Mouse (Mus musculus) heart, embryonic 12.5 days (tissue): ENCODE results near the gene Vmn2r2. TPM values are rescaled to one million over a fixed set of nuclear protein-coding genes. Genes with fewer than 3 reads are reported as not detected.

ENCODE experiments used
- ATAC-seq: fragments of 200-750 bp; cut with Nextera tagmentation; 2 replicates; pipeline ENCODE4 v1.8.0; 2017; ENCODE audit warnings: moderate TSS enrichment, moderate library complexity; ENCODE audit not compliant: insufficient number of reproducible peaks, low FRiP score
- H3K27ac ChIP-seq: fragments of 300-500 bp; sonication (generic); 2 replicates; pipeline ENCODE4 v1.5.1; 2016; ENCODE audit warnings: mild to moderate bottlenecking, moderate library complexity; ENCODE audit not compliant: poor library complexity, severe bottlenecking
- H3K27me3 ChIP-seq: fragments of 300-500 bp; sonication (generic); replicated peaks from 2 replicates; pipeline ENCODE4 v1.6.1; 2016; ENCODE audit warnings: mild to moderate bottlenecking, moderate library complexity
- H3K36me3 ChIP-seq: fragments of 300-500 bp; sonication (generic); 2 replicates; pipeline ENCODE4 v1.6.1; 2016; ENCODE audit warnings: mild to moderate bottlenecking, moderate library complexity
- H3K4me1 ChIP-seq: fragments of 300-500 bp; sonication (generic); replicated peaks from 2 replicates; pipeline ENCODE4 v1.6.1; 2016; ENCODE audit warnings: mild to moderate bottlenecking
- H3K4me2 ChIP-seq: fragments of 300-500 bp; sonication (generic); 2 replicates; pipeline ENCODE4 v1.6.1; 2016; ENCODE audit warnings: mild to moderate bottlenecking, moderate library complexity
- H3K4me3 ChIP-seq: fragments of 300-500 bp; sonication (generic); 2 replicates; pipeline ENCODE4 v1.5.1; 2016; ENCODE audit warnings: mild to moderate bottlenecking
- H3K9ac ChIP-seq: fragments of 300-500 bp; sonication (generic); 2 replicates; pipeline ENCODE4 v1.6.1; 2016; ENCODE audit warnings: mild to moderate bottlenecking, moderate library complexity
- H3K9me3 ChIP-seq: fragments of 300-500 bp; sonication (generic); replicated peaks from 2 replicates; pipeline ENCODE4 v1.6.1; 2016; ENCODE audit warnings: mild to moderate bottlenecking, moderate library complexity
- WGBS: fragments of 180-500 bp; shearing (Covaris S2); methylation state at CpG from one replicate; pipeline ENCODE4 v1.1.7; 2016; 5-methylcytosine and 5-hydroxymethylcytosine counted together
- polyA plus RNA-seq: library from polyadenylated mRNA; unstranded; fragments of >200 nt; fragmentation: Nextera tagmentation; extraction: Ambion mirVana; gene quantifications from 2 replicates; pipeline ENCODE4 v1.2.1, GENCODE M21; 2016

Vmn2r2 gene
- not detected in 2 replicates for polyA plus RNA-seq

GRCm38 (mm10) chr3:64141878-64142508 lies at the start of gene Vmn2r2:
TSS of gene Vmn2r2 (minus strand) at chr3:64141928.
- Histone ChIP-seq H3K9ac (no peak within 1 kb of the TSS), H3K36me3 (no peaks in the 10 kb centered on the region)
- no peak for ATAC-seq

DNA sequence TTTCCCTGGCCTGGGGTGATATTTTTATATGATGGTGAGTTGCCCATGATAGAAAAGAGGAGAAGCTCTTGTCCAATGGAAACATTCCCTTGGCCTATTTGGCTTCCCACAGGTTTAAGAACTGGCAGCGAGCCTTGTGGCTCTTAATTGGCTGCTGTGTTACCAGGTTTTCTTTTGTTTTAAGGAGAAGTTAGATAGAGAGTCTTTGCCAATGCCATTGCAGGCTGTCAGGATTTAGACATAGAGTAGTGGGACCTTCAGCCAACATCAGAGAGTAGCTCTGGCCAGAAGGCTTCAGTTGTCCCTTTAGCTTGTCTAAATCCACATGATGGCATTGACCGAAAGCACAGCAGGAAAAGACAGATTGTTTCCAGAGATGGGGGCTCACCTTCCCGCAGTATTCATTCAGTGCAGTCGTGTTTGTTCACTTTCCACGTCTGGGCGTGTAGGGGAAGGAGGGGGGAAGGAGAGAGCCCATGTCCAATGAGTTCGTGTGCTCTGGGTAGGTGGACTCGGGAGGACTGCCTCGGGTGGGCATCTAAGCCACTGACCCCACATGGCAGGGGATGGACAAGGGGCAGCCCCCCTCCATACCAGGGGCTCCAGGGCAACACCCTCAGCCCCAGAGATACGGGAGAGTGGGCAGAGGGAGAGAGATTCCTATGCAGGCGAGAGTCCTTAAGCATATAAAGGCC lies 28.2 kb downstream of the Vmn2r2 start:
- Histone ChIP-seq H3K27ac (no peak overlapping the region), H3K4me1 (no peaks in the 10 kb centered on the region), H3K9ac (no peak overlapping the region), H3K9me3 (no peaks in the 10 kb centered on the region), H3K36me3 (no peaks in the 10 kb centered on the region), H3K4me2 (no peak overlapping the region), H3K27me3 (no peaks in the 10 kb centered on the region), H3K4me3 (no peak overlapping the region)
- ATAC-seq, result no peak
- whole genome bisulfite sequencing, result 82% methylated on average over 11 of the region's 11 CpGs

More at GRCm38 (mm10) chr3:64141878-64142508, at the start of gene Vmn2r2:
- H3K27me3 ChIP-seq, result no peaks in the 10 kb centered on the region
- 77% methylated on average over 2 of the region's 2 CpGs for WGBS
- no peaks in the 10 kb centered on the region for H3K4me1 ChIP-seq
- H3K9me3 ChIP-seq, result no peaks in the 10 kb centered on the region
- no peak within 1 kb of the TSS for H3K27ac ChIP-seq
- no peak within 1 kb of the TSS for H3K4me2 ChIP-seq
- H3K4me3 ChIP-seq, result no peak within 1 kb of the TSS

DNA sequence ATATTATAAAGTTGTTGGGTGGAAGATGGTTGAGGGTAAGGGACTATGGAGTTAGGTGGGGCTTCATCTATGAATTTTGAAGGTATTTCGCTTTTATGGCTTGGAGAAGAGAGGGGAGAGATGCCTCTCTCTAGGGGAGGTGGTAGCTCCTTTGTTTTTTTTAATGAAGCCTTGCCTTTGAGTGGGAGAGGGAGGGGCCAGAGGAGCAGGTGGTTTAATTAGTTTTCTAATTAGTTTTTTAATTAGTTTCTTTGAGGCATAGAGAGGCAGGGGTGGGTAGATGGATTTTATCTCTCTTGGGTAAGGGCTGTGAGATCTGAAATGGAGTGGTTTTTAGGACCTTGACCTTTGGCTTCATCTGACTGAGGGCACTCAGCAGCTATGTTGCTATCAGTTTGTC lies 29.0 kb downstream of the Vmn2r2 start:
- 96% methylated on average over 1 of the region's 1 CpGs for WGBS
- H3K36me3 ChIP-seq, result no peaks in the 10 kb centered on the region
- H3K9ac ChIP-seq, result no peak overlapping the region
- no peak overlapping the region for H3K27ac ChIP-seq
- H3K9me3 ChIP-seq, result no peaks in the 10 kb centered on the region
- H3K4me1 ChIP-seq, result no peaks in the 10 kb centered on the region
- no peaks in the 10 kb centered on the region for H3K27me3 ChIP-seq
- ATAC-seq, result no peak
- no peak overlapping the region for H3K4me2 ChIP-seq
- H3K4me3 ChIP-seq, result no peak overlapping the region

DNA sequence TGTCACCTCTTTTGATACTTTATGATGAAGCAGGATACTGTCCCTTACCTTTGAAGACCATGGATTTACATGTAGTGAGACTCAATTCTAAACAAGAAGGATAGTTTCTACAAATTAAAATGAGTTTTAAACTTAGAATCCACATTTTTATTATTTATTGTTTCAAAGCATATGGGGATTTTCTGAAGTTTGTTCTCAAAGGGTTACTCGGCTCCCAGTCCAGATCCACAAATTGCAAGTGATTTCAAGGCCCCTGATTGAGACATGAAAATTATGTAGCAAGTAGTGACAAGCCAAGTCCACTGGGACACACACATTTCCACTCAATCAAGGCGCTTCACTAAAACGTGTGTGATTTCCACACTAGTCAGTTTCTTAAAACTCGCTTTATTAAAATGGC lies 60.5 kb downstream of the Vmn2r2 start, which contains the start of gene Vmn2r1:
Gene Vmn2r1 (plus strand): TSS at position 301 of the 400 bp plus-strand sequence.
- H3K27ac ChIP-seq, result no peak within 1 kb of the TSS
- ATAC-seq, result no peak
- H3K9ac ChIP-seq, result no peak within 1 kb of the TSS
- no peak within 1 kb of the TSS for H3K4me2 ChIP-seq
- no peaks in the 10 kb centered on the region for H3K4me1 ChIP-seq
- no peaks in the 10 kb centered on the region for H3K36me3 ChIP-seq
- H3K4me3 ChIP-seq, result no peak within 1 kb of the TSS
- H3K27me3 ChIP-seq, result no peaks in the 10 kb centered on the region
- H3K9me3 ChIP-seq, result no peaks in the 10 kb centered on the region
- 77% methylated on average over 4 of the region's 4 CpGs for WGBS

Other genes with a start within 250 kb of the Vmn2r2 start
- gene Plch1, start 242.5 kb downstream of the Vmn2r2 start, polyA plus RNA-seq, result 0.50 and 0.68 TPM in 2 replicates
- gene E130311K13Rik, start 212.5 kb downstream of the Vmn2r2 start, polyA plus RNA-seq, result 5.3 and 5.7 TPM in 2 replicates
- gene Slc33a1, start 177.2 kb downstream of the Vmn2r2 start, polyA plus RNA-seq, result 10.3 and 10.7 TPM in 2 replicates
- gene Gmps, start 165.8 kb downstream of the Vmn2r2 start, polyA plus RNA-seq, result 45.6 TPM in 2 replicates
- 0.03 and 0.05 TPM in 2 replicates for gene Vmn2r1, start 60.4 kb downstream of the Vmn2r2 start, polyA plus RNA-seq
- gene Vmn2r3, start 147.8 kb upstream of the Vmn2r2 start, polyA plus RNA-seq, result not detected in 2 replicates